Mouse (Mus musculus): ENCODE data around the gene Fbxo24. TPM values are rescaled to one million over a fixed set of nuclear protein-coding genes. Genes with fewer than 3 reads are reported as not detected.

Fbxo24 gene
- polyA plus RNA-seq (2015; fragmentation: Nextera tagmentation; extraction: Ambion mirVana): 0.13 and 0.26 TPM in 2 replicates

- Histone ChIP-seq H3K9ac (peak within 1 kb of the TSS; percentile 83), H3K27me3 (replicated peaks) (no peaks in the 10 kb centered on the region), H3K36me3 (peaks cover 9% of the 10 kb centered on the region), H3K4me2 (peak within 1 kb of the TSS; percentile 87), H3K27ac (peak within 1 kb of the TSS; percentile 96), H3K4me3 (replicated peaks) (peak within 1 kb of the TSS; percentile 79), H3K9me3 (no peaks in the 10 kb centered on the region), H3K4me1 (peaks cover 33% of the 10 kb centered on the region)
- WGBS: under 1% methylated on average over 46 of the region's 46 CpGs
- peak; percentile 94 for ATAC-seq (ENCODE audit: insufficient read depth, low FRiP score, low read depth)
These were observed at the start of gene Fbxo24, which contains the start of the genes Lrch4 and Gm20605 for GRCm38 (mm10) chr5:137628498-137629305. Gene Fbxo24 (minus strand): TSS chr5:137629002. Gene Lrch4 (plus strand): TSS chr5:137629121. Gene Gm20605 (plus strand): TSS chr5:137629175.

DNA sequence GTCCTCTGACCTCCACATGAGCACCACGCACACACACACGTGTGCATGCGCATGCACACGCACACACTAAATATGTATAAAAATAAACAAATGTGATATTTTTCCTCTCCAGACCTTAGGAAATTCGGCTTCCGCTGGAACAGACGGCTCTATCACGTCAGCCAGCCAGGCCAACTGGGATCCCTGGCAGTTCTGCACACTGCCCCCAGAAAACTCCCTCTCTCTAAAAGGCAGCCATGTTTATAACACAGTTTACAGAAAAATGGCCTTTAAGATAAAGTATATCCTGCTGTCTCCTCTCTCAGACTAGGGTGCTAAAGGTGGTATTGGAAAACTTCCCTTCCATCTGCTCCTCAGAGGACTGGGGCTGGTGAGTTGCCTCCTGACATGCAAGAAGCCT is 49.1 kb upstream of the Fbxo24 start:
- 87% methylated on average over 8 of the region's 8 CpGs for WGBS
- Histone ChIP-seq H3K27ac (no peak overlapping the region), H3K27me3 (replicated peaks) (no peaks in the 10 kb centered on the region), H3K36me3 (no peaks in the 10 kb centered on the region), H3K4me1 (peaks cover 6% of the 10 kb centered on the region; the same call in 1 of the 2 replicates), H3K9me3 (no peaks in the 10 kb centered on the region), H3K4me2 (no peak overlapping the region), H3K4me3 (replicated peaks) (no peak overlapping the region), H3K9ac (no peak overlapping the region)
- ATAC-seq (ENCODE audit: insufficient read depth, low FRiP score, low read depth): no peak

DNA sequence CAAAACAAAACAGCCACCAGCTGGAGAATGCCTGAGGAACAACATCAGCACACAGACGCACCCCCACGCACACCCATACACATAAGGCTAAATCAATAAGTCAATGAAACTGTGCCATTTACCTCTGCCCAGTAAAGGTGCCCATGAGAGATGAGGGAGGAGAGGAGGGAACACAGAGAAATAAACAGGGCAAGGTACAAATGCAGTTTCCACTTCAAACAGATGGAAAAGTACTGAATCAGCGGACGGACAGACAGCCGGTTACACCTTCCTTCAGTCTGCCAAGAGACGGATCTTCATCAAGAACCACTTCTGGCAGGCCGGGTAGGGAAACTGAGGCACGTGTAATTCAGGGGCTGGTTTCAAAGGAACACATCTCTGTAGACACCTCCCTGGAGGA is 46.0 kb upstream of the Fbxo24 start:
- Histone ChIP-seq H3K9me3 (no peaks in the 10 kb centered on the region), H3K27me3 (replicated peaks) (no peaks in the 10 kb centered on the region), H3K9ac (no peak overlapping the region), H3K4me3 (replicated peaks) (no peak overlapping the region), H3K36me3 (no peaks in the 10 kb centered on the region), H3K4me1 (peaks cover 24% of the 10 kb centered on the region), H3K4me2 (no peak overlapping the region), H3K27ac (no peak overlapping the region)
- no peak for ATAC-seq (ENCODE audit: insufficient read depth, low FRiP score, low read depth)
- 92% methylated on average over 8 of the region's 8 CpGs for WGBS

- Histone ChIP-seq H3K4me1 (peaks cover 24% of the 10 kb centered on the region), H3K9me3 (no peaks in the 10 kb centered on the region), H3K27me3 (replicated peaks) (no peaks in the 10 kb centered on the region), H3K9ac (no peak overlapping the region), H3K4me3 (replicated peaks) (no peak overlapping the region), H3K36me3 (no peaks in the 10 kb centered on the region), H3K4me2 (no peak overlapping the region), H3K27ac (peak overlapping the region; percentile 83; the same call in 1 of the 2 replicates)
- ATAC-seq (ENCODE audit: insufficient read depth, low FRiP score, low read depth): no peak
- WGBS: 67% methylated on average over 6 of the region's 6 CpGs
These were observed 44.2 kb upstream of the Fbxo24 start for GRCm38 (mm10) chr5:137673015-137673414.

DNA sequence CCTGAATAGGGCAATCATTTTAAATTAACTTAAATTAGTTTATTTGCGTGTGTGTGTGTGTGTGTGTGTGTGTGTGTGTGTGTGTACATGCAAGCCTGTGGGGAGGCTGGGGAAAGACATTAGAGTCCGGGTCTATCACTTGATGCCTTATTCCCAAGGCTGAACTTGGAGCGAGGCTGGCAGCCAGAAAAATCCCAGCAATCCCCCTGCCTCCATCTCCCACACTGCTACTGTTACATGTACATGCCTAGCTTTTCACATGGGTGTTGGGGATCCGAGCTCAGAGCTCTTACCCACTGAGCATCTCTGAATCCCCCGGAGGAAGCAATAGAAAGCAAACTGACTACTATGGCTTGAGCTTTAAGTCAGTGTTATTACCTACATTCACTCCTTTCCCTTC is 43.6 kb upstream of the Fbxo24 start:
- H3K27ac ChIP-seq: peak overlapping the region; percentile 83
- no peak for ATAC-seq (ENCODE audit: insufficient read depth, low FRiP score, low read depth)
- H3K27me3 ChIP-seq (replicated peaks): no peaks in the 10 kb centered on the region
- H3K4me2 ChIP-seq: no peak overlapping the region
- peaks cover 24% of the 10 kb centered on the region for H3K4me1 ChIP-seq
- no peaks in the 10 kb centered on the region for H3K36me3 ChIP-seq
- H3K9me3 ChIP-seq: no peaks in the 10 kb centered on the region
- H3K9ac ChIP-seq: no peak overlapping the region
- no peak overlapping the region for H3K4me3 ChIP-seq (replicated peaks)
- 69% methylated on average over 5 of the region's 5 CpGs for WGBS

DNA sequence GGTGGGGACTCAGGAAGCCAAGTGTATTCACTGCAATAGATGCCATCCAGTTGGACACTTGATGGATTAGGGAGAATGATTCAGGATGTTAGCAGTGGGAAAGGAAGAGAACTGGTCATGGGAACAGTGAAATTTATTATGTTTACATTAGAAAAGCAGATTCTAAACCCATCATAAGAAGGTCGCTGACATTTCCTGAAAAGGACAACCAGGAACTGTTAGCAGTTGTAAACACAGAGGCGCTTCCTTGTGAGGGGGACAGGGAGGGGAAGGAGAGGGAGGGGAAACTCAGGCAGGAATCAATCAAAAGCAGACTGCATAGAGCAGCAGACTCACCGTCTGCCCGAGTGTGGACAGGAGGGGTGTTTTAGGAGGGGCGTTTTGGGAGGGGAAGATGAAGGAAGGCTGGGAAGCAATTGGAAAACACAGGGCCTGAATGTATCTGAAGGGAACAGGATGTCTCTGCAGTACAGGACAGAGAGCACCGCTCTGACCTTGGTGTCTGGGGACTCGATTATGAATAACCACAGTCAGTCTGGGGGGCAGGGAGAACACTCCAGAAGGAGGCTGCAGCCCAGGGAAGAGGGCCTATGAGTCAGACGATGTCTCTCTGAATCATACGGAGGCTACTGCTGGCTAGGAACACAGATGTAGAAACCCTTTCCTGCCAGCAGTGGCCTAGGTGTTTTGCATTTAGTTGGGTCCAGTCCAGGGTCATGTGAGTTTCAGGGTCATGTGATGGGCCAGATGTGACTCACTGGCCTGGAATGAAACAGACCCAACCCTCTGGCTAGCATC is 42.8 kb upstream of the Fbxo24 start:
- ATAC-seq (ENCODE audit: insufficient read depth, low FRiP score, low read depth): peak; percentile 58
- Histone ChIP-seq H3K9ac (no peak overlapping the region), H3K27me3 (replicated peaks) (no peaks in the 10 kb centered on the region)

GRCm38 (mm10) chr5:137670240-137670639 is 41.4 kb upstream of the Fbxo24 start:
- 0 out of 2 replicates have a peak overlapping the region, but pooled peaks have one; percentile 83 for H3K27ac ChIP-seq
- no peaks in the 10 kb centered on the region for H3K27me3 ChIP-seq (replicated peaks)
- WGBS: 92% methylated on average over 1 of the region's 1 CpGs
- H3K9ac ChIP-seq: no peak overlapping the region
- H3K4me2 ChIP-seq: no peak overlapping the region
- H3K4me3 ChIP-seq (replicated peaks): no peak overlapping the region
- peaks cover 7% of the 10 kb centered on the region; the same call in 1 of the 2 replicates for H3K36me3 ChIP-seq
- peaks cover 24% of the 10 kb centered on the region for H3K4me1 ChIP-seq
- no peak for ATAC-seq (ENCODE audit: insufficient read depth, low FRiP score, low read depth)
- no peaks in the 10 kb centered on the region for H3K9me3 ChIP-seq

More for the DNA sequence above, 42.8 kb upstream of the Fbxo24 start:
- H3K27ac ChIP-seq: peak overlapping the region; percentile 83
- no peak overlapping the region for H3K4me3 ChIP-seq (replicated peaks)
- no peaks in the 10 kb centered on the region for H3K9me3 ChIP-seq
- H3K36me3 ChIP-seq: no peaks in the 10 kb centered on the region; the same call in 1 of the 2 replicates
- peaks cover 24% of the 10 kb centered on the region for H3K4me1 ChIP-seq
- 8% methylated on average over 9 of the region's 9 CpGs for WGBS
- H3K4me2 ChIP-seq: peak overlapping the region; percentile 12; the same call in 1 of the 2 replicates

- Histone ChIP-seq H3K4me1 (peaks cover 24% of the 10 kb centered on the region), H3K27me3 (replicated peaks) (no peaks in the 10 kb centered on the region), H3K4me3 (replicated peaks) (no peak overlapping the region), H3K36me3 (peaks cover 7% of the 10 kb centered on the region; the same call in 1 of the 2 replicates), H3K9me3 (no peaks in the 10 kb centered on the region), H3K9ac (no peak overlapping the region), H3K27ac (peak overlapping the region; percentile 42; the same call in 1 of the 2 replicates), H3K4me2 (no peak overlapping the region)
- no peak for ATAC-seq (ENCODE audit: insufficient read depth, low FRiP score, low read depth)
- WGBS: 53% methylated on average over 10 of the region's 10 CpGs
These were observed 40.2 kb upstream of the Fbxo24 start for GRCm38 (mm10) chr5:137668971-137669370.

DNA sequence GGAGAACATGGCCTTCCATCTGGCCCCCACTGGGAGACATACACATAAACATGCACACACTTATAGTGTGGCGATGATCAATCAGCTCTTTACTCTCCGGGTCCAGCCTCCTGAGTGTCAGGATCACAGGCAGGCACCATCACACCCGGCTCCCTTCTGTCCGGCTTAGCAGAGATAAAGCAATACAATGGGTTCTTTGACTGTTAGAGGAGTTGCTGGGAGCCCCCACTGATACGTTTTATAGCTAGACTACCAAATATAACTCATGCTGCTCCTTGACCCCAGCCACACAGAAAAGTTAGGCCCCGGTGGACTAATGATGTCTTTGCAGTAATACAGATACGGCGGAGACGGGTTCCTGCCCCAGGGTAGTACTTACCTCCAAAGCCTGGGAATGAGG is 34.3 kb upstream of the Fbxo24 start:
- no peaks in the 10 kb centered on the region for H3K27me3 ChIP-seq (replicated peaks)
- H3K9me3 ChIP-seq: no peaks in the 10 kb centered on the region
- H3K9ac ChIP-seq: no peak overlapping the region
- ATAC-seq (ENCODE audit: insufficient read depth, low FRiP score, low read depth): no peak
- H3K4me3 ChIP-seq (replicated peaks): no peak overlapping the region
- 76% methylated on average over 9 of the region's 9 CpGs for WGBS
- no peak overlapping the region for H3K27ac ChIP-seq
- no peaks in the 10 kb centered on the region for H3K4me1 ChIP-seq
- H3K36me3 ChIP-seq: peaks cover 33% of the 10 kb centered on the region
- H3K4me2 ChIP-seq: no peak overlapping the region

GRCm38 (mm10) chr5:137660064-137660688 is 31.4 kb upstream of the Fbxo24 start:
- no peaks in the 10 kb centered on the region for H3K9me3 ChIP-seq
- H3K4me2 ChIP-seq: no peak overlapping the region
- H3K4me3 ChIP-seq (replicated peaks): no peak overlapping the region
- WGBS: 87% methylated on average over 6 of the region's 6 CpGs
- 0 out of 2 replicates have a peak, but pooled peaks cover 6% of the 10 kb centered on the region for H3K4me1 ChIP-seq
- no peak for ATAC-seq (ENCODE audit: insufficient read depth, low FRiP score, low read depth)
- H3K27me3 ChIP-seq (replicated peaks): no peaks in the 10 kb centered on the region
- peaks cover 26% of the 10 kb centered on the region for H3K36me3 ChIP-seq
- H3K9ac ChIP-seq: no peak overlapping the region
- H3K27ac ChIP-seq: no peak overlapping the region

DNA sequence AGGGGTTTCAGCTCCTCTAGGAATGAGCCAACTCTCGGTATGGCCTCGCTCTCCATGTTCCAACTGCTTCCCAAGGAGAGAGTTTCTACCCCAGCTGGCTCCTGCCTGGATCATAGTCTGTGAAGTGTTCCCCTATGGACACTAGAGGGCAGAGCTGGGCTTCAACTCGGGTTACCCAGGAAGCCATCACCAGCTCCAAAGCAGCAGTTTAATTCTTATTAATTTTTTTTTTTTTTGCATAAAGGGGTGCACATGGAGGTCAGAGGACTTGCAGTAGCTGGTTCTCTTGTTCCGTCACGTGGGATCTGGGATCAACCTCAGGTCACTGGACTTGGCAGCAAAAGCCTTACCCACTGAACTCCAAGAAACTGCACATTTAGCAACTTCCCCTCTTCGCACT is 28.2 kb upstream of the Fbxo24 start:
- ATAC-seq (ENCODE audit: insufficient read depth, low FRiP score, low read depth): peak; percentile 49; the same call in 1 of the 2 replicates
- no peak overlapping the region for H3K4me3 ChIP-seq (replicated peaks)
- 22% methylated on average over 6 of the region's 6 CpGs for WGBS
- peaks cover 17% of the 10 kb centered on the region for H3K36me3 ChIP-seq
- H3K4me1 ChIP-seq: 0 out of 2 replicates have a peak, but pooled peaks cover 6% of the 10 kb centered on the region
- no peak overlapping the region for H3K9ac ChIP-seq
- no peaks in the 10 kb centered on the region for H3K9me3 ChIP-seq
- H3K27ac ChIP-seq: peak overlapping the region; percentile 31; the same call in 1 of the 2 replicates
- H3K27me3 ChIP-seq (replicated peaks): no peaks in the 10 kb centered on the region
- H3K4me2 ChIP-seq: no peak overlapping the region
